Mouse (Mus musculus): ENCODE results near the gene Nav2.

The Nav2 gene

GRCm38 (mm10) chr7:49411803-49412202 is 503.3 kb downstream of the Nav2 start:
- DNase-seq: no peak

- no peak for DNase-seq
Measured at GRCm38 (mm10) chr7:49415131-49415530, 506.6 kb downstream of the Nav2 start.

GRCm38 (mm10) chr7:49415716-49416115 is 507.2 kb downstream of the Nav2 start:
- DNase-seq: no peak

- no peak for DNase-seq
Measured at GRCm38 (mm10) chr7:49418841-49419240, 510.3 kb downstream of the Nav2 start.

- no peak for DNase-seq
Measured at GRCm38 (mm10) chr7:49420139-49420802, 511.8 kb downstream of the Nav2 start.

- no peak for DNase-seq
Measured at GRCm38 (mm10) chr7:49421261-49421660, 512.7 kb downstream of the Nav2 start.

GRCm38 (mm10) chr7:49423943-49424342 is 515.4 kb downstream of the Nav2 start:
- no peak for DNase-seq

GRCm38 (mm10) chr7:49426060-49426459 is 517.5 kb downstream of the Nav2 start:
- DNase-seq: peak; percentile 16 to 80

GRCm38 (mm10) chr7:49427843-49428242 is 519.3 kb downstream of the Nav2 start:
- DNase-seq: peak in 1 of 2 experiments; percentile 39

GRCm38 (mm10) chr7:49428947-49429346 is 520.4 kb downstream of the Nav2 start:
- DNase-seq: no peak

GRCm38 (mm10) chr7:49430808-49431207 is 522.3 kb downstream of the Nav2 start:
- no peak for DNase-seq

GRCm38 (mm10) chr7:49433945-49434344 is 525.4 kb downstream of the Nav2 start:
- no peak for DNase-seq

- DNase-seq: no peak
Measured at GRCm38 (mm10) chr7:49436492-49436891, 528.0 kb downstream of the Nav2 start.

- peak in 1 of 2 experiments; percentile 14 for DNase-seq
Measured at GRCm38 (mm10) chr7:49437901-49438300, 529.4 kb downstream of the Nav2 start.

GRCm38 (mm10) chr7:49439136-49439535 is 530.6 kb downstream of the Nav2 start:
- DNase-seq: peak in 1 of 2 experiments; percentile 64

- DNase-seq: no peak
Measured at GRCm38 (mm10) chr7:49440333-49440969, 531.9 kb downstream of the Nav2 start.

GRCm38 (mm10) chr7:49442174-49442573 is 533.7 kb downstream of the Nav2 start:
- DNase-seq: no peak

GRCm38 (mm10) chr7:49448580-49448979 is 540.1 kb downstream of the Nav2 start:
- no peak for DNase-seq

GRCm38 (mm10) chr7:49450261-49451141 is 542.0 kb downstream of the Nav2 start:
- peak in 1 of 2 experiments; percentile 38 for DNase-seq

GRCm38 (mm10) chr7:49451240-49451639 is 542.7 kb downstream of the Nav2 start:
- no peak for DNase-seq

GRCm38 (mm10) chr7:49452274-49452673 is 543.8 kb downstream of the Nav2 start:
- no peak for DNase-seq

GRCm38 (mm10) chr7:49454601-49455000 is 546.1 kb downstream of the Nav2 start:
- DNase-seq: no peak

- DNase-seq: peak; percentile 57 to 83
Measured at GRCm38 (mm10) chr7:49456148-49456547, 547.6 kb downstream of the Nav2 start.

Measured in kidney, postnatal 36 days (tissue).